Mouse (Mus musculus) monocyte, adult 5-6 weeks (primary cell): ENCODE results near the gene Robo3. TPM values are rescaled to one million over a fixed set of nuclear protein-coding genes. Genes with fewer than 3 reads are reported as not detected.

Source experiments
- ATAC-seq: fragments of 153-309, 156-312 bp; replicated peaks from 2 replicates; pipeline ENCODE4 v1.8.0; 2017; ENCODE audit warnings: mild to moderate bottlenecking; ENCODE audit not compliant: low TSS enrichment, insufficient number of reproducible peaks, severe bottlenecking, poor library complexity, low FRiP score
- total RNA-seq: library from RNA; stranded (forward); fragments of 200-1000, 200-491, 200-594 nt; gene quantifications from 3 replicates; pipeline ENCODE4 v1.2.3, GENCODE M21; 2017

Gene Robo3
- total RNA-seq: not detected in 3 replicates

GRCm38 (mm10) chr9:37432720-37433421 is at the start of gene Robo3:
Gene Robo3, minus strand, starts transcription at chr9:37433246.
- ATAC-seq: no peak

DNA sequence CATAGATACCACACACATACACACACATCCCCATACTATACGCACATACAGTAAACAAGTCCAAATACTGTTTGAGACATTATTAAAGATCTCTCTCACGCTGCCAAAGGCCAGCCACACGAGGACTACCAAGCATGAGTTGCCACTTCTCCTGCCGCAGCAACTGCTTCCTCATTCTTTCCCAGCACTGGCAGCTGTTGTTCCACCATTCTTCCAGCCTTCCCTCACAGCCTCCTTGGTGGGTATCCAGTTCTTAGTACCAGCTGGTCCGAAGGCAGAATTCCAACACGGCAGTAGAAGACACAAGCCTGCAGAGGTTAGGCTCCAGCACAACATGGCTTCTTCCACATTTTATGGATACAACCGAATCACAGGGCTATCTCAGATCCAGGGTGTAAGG is 41.9 kb upstream of the Robo3 start:
- ATAC-seq: no peak

DNA sequence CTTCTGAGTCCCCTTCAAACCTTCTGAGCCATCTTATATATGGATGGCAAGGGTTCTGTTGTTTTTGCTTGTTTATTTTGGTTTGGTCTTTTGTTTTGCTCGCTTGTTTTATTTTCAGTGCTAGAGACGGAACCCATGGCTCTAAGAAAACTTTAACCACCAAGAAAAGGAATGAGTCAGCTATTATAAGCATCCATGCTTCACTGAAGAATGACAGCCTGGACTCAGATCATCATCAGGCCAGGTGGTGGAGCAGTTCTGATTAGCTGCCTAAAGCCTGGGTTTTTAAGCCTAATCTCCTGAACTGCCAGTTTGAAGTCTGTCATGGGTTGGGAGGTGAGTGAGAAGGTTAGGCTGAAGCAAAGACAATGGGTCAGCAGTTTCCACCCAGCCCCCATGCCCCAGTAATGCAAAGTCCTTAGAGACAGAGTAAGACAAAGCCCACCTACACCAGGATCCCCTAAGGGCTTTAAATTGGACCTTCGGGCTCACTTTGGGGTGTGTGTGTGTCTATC is 40.6 kb upstream of the Robo3 start:
- ATAC-seq: no peak

- ATAC-seq: no peak
Observed at GRCm38 (mm10) chr9:37462764-37463163, 29.7 kb upstream of the Robo3 start.

DNA sequence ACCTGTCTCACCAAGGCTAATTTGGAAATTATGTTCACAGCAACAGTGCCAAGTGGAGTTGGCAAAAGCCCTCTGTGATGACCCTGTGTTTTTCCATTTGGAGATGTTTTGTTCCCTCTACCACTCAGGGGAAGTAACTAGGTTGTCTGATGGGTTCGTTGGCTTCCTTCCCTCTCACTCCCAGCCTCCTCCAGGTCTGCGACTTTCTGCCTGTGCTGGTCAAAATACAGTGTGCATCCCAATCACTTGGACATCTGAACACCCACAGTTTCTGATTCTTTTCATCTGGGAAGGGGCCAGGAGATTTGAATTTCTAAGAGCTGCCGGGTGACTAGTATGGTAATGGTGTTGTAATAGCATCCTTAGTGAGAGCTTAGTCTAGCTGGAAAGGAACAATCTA is 28.5 kb upstream of the Robo3 start:
- no peak for ATAC-seq

DNA sequence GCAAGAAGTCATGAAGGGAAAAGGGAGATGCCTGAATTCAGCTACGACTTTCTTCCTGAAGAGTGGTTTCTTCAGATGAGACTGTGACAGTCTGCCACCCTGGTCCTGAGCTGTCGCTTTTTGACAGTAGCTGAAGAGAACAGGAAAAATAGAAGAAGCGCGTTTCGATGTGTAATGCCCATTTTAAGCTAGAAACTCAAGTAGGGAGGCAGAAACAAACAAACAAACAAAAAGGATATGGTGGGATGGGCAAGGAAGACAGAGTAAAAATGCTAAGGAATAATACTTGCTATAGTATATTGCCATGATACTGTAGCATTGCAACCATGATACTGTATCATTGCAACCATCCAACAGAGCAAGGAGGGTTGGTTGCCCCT is 27.9 kb upstream of the Robo3 start:
- no peak for ATAC-seq

GRCm38 (mm10) chr9:37460043-37460960 is 27.3 kb upstream of the Robo3 start:
- ATAC-seq: no peak; the same call in 1 of the 2 replicates

DNA sequence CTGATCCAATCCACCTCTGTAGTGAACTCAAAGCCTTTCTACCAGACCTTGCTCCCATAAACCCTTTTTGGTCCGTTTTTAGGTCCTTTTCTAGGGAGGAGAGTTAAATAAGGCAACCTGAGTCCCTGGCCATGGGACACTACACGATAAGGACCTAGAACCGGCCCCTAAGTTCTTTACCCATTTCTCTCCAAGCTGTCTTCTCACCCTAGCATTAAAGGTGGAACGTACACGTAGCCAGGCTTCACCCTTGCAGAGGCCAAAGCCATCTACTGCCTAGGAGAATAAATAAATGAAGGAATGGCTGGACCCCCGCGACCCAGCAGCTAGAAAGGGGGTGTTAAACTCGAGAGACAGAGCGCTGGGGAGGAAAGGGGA is 26.6 kb upstream of the Robo3 start:
- ATAC-seq: no peak

DNA sequence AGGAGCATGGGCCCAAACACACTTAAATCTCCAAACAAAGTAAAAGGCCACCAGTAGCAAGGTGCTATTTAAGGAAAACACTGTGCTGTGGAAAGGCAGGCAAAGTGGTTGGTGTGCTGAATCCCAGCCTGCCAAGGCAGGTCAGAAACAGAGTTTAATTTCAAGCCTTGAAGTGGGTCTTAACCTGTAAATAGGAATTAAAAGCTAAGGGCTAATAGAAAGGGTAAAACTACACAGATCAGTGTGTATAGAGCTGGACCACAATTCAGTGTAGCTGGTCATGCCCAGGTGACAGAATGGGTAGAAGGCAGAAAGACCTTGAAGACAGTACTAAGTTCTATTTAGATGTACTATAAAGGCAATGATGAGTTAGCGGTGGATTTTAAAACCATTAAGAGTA is 24.1 kb upstream of the Robo3 start:
- ATAC-seq: no peak

- no peak for ATAC-seq
Observed at GRCm38 (mm10) chr9:37456481-37456910, 23.4 kb upstream of the Robo3 start.

GRCm38 (mm10) chr9:37455868-37456267 is 22.8 kb upstream of the Robo3 start:
- no peak for ATAC-seq

DNA sequence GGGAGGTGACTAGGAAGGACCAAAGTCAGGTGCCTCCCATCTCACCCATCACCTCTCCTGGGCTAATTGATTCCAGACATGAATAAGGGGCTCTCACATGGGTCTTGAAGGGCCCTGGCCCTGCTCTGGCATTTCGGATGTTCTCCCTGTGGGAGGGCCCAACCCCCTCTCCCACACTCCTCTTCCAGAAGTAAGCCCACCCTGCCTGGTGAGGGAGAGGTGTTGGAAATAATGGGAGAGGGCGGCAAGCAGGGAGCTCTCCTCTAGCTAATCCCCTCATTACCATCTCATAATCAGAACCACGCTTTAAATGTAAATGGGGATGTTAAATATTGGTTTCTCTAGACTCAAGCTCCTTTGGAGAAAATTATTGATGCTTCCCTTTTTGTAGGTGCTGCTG is 21.9 kb upstream of the Robo3 start:
- ATAC-seq: no peak

DNA sequence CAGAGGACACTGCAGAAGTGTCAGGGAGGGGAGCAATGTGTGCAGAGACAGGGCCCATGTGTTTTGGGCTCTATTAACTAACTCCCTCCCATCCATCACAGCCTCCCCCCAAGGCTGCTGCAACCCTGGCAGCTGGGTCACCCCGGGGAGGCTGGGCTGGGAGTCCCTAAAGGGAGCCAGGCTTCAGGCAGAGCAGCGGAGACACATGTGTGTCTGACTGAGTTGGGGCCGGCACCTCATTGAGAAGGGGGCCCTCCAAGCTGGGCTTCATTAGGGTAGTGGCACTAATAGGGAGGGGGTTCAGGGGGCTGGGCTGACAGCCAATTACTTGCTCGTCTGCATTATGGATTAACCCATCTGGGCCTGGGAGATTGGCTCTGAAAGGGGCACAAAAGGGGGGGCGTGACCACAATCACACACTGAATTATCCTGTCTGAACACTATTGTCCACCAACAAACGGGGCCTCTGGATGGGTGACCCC is 21.0 kb upstream of the Robo3 start:
- no peak for ATAC-seq

DNA sequence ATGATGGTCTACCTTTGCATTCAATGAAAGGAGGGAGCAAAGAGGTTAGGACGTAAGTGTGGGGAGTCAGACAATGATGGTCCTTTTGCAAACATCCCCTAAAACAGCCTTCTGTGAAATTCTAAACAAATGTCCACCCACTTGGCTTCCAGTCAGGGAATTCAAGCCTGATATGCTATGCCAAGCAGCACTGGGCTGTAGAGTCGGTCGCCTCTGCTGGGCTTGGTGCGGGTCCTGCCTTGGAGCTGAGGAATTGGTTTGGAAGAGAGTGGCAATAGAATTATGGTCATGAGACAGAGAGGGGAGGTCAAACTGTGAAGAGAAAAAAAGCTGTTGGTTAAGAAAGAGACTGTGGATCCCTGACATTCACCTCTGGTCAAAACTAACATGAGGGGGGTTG is 20.3 kb upstream of the Robo3 start:
- no peak for ATAC-seq

DNA sequence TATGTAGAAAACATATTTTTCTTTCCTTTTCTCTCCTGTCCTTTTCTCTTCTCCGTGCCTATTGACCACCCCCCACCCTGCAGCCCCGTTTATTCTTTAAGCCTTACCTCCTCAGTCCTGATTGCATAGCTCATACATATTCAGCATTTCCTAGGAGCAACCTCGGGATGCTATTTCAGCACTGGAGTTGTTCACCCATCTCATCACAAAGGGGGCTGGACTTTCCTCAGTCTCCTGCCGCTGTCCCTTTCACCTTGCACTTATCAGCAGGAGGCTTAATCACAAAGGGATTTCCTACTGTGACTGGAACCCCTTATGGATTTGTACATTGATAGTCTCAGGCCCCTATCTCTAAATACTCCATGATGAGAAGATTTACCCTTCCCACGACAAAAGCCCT is 19.4 kb upstream of the Robo3 start:
- ATAC-seq: no peak

GRCm38 (mm10) chr9:37437772-37438735 is 5.0 kb upstream of the Robo3 start:
- ATAC-seq: no peak

DNA sequence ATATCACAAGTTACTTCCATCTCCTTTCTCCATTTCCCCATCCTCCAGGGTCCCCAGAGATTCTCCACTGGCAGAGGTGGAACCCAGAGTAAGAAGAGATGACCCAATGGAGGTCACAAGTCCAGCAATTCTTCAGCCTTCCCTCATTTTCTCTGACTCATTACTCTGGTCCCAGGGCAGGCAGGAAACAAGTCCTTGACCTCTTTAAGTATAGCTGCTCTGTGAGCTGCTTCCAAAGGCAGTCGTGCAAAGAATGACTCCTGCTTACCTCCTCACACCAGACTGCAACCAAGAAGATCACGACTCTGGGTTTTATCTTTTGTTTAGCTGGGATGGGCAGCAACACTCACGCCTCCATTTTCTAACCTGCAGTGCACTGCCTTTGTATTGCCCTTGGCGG is 2.6 kb upstream of the Robo3 start:
- ATAC-seq: no peak

GRCm38 (mm10) chr9:37434932-37435331 is 1.9 kb upstream of the Robo3 start:
- ATAC-seq: no peak
